Mouse (Mus musculus) lung, postnatal 0 days (tissue): Measurements from ENCODE around the gene Zfp292.

Experiments used
- CTCF ChIP-seq: IDR thresholded peaks from 2 replicates; pipeline ENCODE4 v1.5.1; 2016; ENCODE audit warnings: antibody characterized with exemption, mild to moderate bottlenecking
- EP300 ChIP-seq: IDR thresholded peaks from 2 replicates; pipeline ENCODE4 v1.6.1; 2016; ENCODE audit warnings: antibody characterized with exemption, mild to moderate bottlenecking, control low read depth

GRCm38 (mm10) chr4:34855966-34856365 is 26.8 kb downstream of the Zfp292 start:
- TF ChIP-seq CTCF, result no peak
- no peak for TF ChIP-seq EP300
